Mouse (Mus musculus): ENCODE data around the gene Rxra.

Rxra gene

DNA sequence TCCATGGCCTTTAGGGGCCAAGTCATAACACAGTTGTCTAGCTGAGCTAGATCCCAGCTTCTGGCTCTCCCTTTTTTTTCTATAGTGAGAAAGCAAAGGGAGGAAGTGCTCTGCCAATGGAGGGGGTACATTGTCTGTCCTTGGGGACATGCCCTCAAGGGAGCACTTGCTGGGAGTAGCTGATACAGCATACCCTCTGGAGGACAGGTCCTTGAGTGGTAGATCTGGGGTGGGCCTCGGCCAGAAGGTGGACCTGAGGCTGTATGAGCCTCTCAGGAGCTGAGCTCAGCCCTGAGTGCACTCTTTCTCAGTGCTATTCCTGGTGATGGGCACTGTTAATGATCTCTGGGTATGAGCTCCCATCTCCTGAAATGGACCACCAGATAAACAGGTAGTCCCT, 66.9 kb downstream of the Rxra start:
- DNase-seq, result no peak

DNA sequence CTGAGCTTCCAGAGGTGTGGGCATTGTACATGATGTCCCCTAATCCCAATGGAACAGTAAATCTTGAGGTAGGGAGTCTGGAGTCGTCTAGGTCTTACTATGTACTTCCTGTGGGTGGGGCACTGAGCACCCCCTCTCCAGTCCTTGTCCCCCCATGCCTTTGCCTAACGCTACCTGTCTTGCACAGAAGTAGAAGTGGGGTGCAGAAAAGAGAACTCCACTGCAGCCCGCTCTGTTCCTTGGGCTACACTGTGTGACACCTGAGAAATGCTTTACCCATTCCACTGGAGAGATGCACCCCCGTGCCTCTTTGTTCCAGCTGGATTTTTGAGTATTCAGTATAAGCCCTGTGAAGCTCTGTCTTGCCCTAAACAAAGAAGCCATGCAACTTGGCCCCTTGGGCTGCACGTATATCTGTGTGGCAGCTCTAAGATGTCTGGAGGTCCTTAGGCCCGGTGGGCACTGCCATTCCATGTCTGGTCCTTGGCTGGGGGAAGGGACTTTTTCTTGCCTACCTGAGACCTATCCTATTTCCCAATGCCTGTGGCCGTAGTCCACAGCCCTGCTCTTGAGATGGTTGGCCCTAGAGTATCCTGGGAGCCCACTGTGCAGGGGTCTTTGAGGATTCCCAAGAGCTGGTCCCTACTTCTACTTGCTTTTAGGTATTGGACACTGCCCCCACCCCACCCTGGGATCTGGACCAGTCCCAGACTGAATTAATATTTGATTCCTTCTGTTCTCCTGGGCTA, 67.8 kb downstream of the Rxra start:
- no peak for DNase-seq

DNA sequence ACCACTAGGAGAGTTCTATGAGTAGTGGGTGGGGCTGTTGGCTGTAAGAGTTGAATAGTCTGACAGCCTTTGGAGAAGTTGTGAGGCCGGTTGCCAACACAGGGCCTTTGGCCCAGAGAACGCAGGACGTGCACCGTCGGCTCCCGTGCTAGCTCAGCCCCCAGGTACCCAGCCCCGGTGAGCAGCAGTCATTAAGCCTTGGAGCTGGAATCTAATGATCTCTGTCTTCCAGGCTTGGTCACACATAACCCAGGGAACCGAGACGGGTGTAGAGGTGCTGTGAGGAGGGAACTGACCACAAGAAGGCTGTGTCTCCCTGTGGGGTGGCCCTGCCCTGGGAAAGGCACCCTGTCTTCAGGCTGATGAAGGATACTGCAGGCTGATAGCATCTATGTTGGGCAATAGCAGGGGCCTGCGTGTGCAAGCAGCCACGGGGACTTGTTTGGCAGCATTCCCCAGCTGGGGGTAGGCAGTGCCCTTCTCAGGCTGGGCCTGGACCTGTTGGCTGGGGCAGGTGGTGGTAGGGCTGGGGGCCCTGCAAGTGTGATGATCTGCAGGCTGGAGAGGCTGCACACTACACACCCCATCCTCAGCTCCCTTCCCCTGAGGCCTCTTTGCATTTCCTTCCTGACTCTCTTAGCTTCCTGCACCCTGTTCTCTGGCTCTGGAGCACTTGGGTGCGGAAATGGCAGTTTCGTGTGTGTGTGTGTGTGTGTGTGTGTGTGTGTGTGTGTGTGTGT, 68.5 kb downstream of the Rxra start:
- no peak for DNase-seq

DNA sequence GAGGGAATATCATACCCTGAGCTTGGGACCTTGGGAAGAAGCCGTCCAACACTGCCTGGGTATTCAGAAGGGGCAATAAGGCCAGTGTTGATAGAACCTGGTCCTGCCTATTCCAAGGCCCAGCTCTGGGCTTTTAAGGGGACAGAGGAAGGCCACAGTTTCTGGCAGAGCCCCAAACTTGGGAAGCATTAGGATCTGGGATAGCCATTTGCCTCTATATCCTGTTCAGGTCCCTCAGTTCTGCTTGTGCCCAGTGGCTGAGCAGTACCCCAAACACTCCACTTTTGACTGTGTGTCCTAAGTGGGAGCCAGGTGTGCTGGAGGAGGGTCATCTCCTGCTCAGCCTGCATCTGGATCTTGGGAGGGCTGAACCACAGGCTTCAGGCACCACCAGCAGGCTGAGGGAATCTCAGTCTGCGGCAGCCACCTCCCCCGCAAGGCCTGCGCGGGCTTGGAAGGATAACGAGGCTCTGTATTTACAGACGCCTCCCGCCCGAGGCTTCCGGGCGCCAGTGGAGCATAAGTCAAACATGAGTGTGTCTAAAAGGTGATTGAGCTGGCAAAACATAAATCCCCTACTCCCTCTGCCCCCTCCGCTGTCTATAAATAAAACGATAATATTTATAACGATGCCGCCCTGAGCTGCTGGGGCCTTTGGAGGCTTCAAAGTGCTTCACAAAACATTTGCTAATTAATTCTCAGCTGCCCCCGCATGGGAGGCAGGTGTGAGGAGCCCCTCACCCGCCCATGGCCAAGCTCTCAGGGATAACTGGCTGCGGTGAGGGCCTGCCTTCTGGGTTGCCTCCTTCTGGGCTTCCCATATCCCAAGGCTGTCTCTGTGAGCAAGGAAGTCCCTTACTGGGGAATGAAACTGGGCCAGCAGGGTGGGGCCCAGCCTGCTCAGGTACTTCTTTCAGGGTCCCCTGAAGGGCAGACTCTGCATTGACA, 69.7 kb downstream of the Rxra start:
- no peak for DNase-seq

DNA sequence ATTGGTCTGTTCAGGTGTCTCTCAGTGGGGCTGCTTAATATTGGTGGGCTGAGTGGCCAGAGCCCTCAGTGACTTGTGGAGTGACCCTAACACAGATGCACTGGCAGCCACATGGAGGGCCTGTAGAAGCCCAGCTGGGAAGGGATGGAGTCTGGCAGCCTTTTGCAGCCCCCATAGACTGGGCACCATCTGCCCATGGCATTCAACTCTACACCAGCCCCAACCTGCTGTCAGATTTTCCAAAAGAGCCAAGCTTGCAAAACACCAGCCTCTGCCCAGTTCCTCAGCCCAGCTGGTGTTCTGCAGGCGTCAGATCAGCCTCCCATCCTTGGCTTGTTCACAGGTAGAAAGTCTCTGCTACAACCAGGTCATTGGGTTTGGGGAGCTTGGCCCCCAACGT, 70.6 kb downstream of the Rxra start:
- peak; percentile 81 to 87 for DNase-seq

DNA sequence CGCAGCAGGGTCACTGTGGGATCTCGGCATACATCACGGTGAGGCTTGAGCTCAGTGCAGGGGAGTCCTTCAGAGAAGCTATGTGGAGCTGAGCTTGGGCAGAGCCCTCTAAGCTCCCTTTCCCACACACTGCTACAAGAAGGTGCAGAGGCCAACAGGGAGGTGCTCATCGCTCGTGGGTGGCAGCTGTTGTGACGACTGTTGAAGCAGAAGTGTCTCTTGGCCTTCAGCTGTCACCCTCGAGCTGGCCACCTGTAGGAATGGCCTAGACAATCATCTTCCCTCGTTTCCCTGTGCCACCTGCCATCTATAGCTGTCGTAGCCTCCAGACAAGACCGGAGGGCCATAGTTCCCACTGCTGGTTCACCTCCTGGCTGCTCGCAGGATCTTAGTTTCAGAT, 72.7 kb downstream of the Rxra start:
- DNase-seq, result no peak

DNA sequence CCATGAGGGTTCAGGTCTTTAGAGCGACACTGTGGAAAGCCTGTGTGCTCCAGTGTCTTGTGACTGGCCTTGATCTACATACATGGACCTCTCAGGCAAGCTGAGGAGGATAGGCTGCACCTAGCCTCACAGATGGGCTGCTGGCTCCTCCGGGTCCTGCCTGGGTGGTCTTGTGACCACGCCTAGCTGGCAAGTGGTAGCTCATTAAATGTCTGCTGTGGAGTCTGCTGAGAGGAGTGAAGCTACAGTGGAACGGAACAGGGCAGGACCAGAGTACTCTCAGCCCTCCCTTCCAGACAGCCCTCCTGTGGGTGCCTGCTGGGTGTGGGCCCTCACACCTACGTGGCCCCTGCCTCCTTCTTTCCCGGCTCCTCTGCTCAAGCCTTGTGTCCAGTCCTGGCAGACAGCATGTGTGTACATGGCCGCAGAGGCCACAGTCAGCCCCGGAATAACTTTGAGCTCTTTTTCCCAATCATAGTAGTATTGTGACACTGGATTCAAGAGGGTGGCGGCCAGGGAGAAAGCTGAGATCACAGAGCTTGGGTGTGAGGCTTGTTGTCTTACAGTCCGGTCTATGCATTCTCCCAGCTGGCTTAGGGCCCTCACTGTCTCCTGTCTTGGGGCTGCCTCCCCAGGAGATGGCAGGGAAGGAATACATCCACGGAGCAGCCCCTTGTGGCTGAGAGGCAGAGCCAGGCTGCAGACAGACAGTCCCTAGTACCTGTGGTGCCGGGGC, 74.3 kb downstream of the Rxra start:
- DNase-seq, result peak in 1 of 2 experiments; percentile 63

DNA sequence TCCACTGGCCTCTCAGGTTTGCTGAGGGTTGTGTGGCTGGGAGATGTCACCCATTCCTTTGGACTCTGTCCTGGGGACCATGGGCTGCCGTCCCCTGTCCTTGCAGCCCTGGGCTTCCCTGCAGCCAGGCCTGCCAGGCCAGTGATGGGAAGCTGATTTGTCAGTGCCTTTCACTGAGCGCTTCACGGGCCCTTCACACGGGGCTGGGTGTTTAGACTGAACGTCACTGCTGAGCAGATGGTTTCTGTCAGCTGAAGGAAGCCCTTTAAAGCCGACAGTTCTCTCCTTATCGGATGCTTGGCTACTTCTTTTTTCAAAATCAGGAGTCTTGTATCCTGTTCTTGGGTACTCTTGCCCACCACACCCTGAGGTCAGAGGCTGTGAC, 74.9 kb downstream of the Rxra start:
- DNase-seq, result no peak

DNA sequence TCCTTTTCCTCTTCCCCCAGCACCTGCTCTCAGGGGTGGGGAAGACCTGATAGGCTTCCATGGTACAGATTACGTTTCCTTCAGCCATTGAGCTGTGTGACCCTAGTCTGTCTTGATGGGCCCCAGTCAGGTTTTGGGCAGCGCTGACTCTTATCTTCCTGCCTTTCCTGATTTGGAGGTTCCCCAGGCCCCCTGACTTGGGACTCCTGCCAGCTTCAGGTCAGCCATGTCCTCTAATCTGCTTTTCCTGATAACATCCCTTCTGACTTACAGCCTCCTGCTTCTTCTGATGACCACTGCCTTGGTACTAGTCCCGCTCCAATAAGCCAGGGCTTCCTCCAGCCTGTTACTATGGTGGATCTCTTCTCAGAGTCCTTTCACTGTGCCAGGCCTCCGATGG, 75.6 kb downstream of the Rxra start:
- no peak for DNase-seq

DNA sequence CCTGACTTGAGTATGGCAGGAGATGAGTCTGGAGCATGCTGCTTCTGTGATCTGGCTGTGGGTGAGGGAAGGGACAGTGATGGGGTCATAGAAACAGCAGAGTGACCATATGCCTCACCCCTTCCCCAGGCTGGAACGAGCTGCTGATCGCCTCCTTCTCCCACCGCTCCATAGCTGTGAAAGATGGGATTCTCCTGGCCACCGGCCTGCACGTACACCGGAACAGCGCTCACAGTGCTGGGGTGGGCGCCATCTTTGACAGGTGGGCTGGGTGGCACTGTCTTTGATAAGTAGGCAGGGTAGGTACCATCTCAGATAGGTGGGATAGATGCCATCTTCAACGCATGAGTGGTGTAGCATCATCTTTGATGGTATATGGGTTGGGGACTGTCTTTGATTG, 77.9 kb downstream of the Rxra start:
- DNase-seq, result no peak

DNA sequence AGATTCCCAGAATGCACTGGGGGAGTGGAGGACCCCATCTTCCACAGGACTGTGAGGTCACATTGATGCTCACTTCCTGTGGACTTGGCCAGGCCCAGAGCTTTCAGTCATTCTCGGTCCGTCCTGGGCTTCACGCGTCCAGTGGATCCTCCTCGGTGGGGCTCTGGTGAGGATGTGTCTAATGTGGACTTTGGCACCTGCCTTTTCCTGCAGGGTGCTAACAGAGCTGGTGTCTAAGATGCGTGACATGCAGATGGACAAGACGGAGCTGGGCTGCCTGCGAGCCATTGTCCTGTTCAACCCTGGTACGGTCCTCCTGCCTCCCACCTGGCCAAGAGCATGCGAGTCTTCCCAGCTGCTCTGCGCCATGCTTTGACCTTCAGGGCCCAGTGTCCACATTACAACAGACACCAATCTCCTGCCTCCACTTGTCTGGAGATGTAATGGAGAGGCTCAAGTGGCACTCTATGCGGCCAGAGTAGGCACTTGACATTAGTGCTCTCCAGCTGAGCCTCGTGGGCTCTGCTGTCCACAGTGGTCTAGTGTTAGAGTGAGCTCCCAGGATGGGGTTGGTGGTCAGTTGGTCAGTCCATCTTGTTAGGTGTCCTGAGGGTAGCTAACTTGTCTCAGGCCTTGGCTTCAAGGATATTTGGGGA, 79.9 kb downstream of the Rxra start:
- DNase-seq, result no peak

DNA sequence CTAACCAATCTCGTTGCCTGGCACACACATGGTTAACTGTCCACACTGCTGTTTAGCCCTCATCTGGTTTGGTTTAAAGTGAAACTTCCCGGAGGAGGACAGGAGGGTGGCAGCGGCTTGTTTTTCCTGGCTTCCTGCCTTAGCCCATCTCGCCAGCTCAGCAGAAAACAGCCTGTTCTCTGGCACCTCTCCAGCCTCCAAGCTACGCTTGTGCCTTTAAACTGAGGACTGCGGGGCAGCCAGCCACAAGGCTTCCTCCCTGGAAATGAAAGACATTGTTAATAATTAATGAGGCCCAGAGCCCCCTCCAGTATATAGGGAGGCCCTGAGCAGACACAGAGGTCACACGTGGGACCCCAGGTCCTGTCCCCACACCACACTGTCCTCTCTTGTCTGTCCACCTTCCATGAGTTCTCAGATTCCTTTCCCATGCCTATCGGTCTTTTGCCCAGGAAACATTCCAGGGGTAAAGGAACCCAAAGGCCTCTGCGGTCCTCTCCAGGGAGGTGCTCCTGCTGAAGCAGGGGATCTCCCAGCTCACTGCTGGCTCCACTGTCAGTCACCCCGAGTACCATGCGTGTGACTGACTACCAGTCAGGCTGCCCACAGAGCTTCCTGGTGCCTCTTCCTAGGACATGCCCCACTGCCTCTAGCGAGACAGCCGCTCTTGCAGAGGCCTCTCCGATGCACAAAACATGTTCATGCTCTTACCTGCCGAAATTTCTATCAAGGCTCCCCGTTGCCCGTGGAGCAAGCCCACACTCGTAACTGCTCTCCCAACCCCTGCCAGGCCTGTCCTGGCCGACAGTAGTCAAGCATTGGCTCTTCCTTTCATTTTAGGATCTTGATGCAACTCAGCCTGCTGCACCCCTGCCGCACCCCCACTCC, 82.4 kb downstream of the Rxra start:
- DNase-seq, result peak; percentile 97 to 98

DNA sequence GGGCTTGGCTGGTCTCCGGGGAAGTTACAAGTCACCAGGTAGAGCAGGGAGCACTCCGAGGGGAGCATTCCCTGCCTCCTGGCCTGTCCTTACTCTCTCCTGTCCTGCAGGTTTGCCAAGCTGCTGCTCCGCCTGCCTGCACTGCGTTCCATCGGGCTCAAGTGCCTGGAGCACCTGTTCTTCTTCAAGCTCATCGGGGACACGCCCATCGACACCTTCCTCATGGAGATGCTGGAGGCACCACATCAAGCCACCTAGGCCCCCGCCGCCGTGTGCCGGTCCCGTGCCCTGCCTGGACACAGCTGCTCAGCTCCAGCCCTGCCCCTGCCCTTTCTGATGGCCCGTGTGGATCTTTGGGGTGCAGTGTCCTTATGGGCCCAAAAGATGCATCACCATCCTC, 83.2 kb downstream of the Rxra start:
- DNase-seq, result no peak

DNA sequence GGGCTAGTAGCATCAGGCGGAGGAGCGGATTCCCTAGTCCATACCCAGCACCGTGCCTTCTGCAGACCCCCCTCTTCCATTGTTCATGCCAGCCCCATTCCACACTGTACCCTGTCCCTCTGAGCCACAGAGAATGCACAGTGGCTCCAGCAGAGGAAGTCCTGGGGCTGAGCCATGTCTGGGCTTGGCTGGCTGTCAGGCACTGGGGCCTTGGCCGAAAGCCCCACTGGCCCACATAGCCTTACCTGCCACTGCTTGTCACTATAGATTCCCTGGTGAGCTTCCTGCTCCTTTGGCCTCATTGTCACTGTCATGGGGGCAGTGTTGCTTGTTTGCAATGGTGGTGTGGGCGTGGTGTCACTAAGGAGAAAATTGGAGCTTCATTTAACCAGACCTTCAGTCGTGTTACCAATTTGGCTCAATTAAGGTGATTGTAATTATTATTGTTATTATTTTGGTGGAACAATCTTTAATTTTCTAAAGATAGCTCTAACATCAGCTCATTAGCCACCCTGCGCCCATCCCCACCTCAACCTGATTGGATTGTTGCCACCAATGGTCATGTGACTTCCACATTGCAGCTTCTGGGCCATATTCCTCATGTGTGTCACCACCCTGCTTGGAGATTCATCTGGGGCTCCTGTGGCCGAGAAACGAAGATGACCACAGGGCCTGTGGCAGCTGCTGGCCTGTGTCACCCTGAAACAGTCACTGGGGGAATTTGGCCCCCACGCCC, 85.2 kb downstream of the Rxra start:
- peak; percentile 74 to 79 for DNase-seq

DNA sequence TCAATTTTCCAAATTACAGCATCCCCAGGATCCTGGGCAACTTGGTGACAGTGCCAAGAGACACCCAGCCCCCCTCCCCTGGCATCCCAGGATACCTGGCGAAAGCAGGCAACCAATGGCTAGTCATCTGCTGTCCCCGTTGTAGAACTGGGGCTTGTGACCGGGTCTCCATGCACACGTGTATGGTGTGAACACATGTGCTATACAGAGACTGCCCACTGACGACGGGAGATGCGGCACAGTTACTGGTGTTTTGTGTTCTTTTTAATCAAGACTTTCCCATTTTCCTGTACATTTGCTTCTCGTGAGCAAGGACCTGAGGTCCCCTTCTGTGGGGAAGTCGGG, 85.7 kb downstream of the Rxra start:
- no peak for DNase-seq

DNA sequence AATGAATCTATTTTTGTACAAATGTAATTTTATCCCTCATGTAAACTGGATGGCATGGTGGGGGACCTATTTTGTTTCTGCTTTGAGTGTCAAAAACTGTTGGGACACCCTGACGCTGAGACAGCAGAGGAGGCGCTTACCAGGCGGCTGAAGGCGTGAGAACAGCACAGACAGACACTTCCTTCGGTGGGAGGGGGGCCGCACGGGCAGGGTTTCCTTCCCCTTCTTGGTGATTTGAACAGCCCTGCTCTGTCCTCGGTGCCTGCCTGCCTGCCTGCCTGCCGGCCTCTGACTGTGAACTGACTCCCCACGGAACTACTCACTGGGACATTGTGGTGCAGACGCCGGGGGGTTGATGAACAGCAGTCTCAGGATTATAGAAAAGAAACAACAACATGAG, 86.3 kb downstream of the Rxra start:
- no peak for DNase-seq

DNA sequence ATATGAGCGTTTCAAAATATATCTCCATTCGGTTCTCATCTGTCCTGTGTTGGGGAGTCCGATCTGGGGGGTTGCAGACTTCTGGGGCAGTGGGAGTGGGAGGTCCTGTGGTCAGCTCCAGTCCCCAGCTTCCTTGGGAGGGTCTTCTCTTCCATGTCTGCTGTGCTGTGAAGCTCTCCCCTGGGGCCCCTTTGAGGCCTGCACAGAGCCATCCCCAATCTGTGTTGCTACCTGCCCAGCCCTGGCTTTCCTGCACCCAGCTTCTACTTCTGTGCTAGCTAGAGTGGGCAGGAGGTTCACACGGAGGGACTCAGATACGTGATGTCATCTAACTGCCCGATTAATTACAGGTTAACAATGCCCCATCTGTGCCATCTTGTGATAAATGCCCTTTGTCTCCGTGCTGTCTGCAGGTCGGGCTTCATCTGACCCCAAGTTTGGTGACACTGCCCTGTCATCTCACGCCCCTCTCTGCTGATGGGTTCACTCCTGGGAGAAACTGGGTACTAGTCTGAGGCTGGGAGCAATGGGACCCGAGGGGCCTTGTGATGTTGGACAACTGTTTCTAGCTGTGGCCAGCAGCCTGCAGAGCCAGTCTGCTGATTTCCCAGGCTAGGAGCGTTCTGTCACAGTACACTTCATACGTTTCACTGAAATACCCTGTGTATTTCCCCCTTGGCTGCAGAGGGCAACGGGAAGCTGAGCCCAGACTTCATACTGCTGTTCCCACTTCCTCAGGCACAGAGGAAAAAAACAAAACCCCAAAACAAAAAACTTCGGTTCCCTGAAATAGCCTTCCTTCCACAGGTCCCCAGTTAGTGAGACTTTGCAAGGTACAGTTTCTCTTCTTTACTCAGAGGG, 86.9 kb downstream of the Rxra start:
- DNase-seq, result peak in 1 of 2 experiments; percentile 17

DNA sequence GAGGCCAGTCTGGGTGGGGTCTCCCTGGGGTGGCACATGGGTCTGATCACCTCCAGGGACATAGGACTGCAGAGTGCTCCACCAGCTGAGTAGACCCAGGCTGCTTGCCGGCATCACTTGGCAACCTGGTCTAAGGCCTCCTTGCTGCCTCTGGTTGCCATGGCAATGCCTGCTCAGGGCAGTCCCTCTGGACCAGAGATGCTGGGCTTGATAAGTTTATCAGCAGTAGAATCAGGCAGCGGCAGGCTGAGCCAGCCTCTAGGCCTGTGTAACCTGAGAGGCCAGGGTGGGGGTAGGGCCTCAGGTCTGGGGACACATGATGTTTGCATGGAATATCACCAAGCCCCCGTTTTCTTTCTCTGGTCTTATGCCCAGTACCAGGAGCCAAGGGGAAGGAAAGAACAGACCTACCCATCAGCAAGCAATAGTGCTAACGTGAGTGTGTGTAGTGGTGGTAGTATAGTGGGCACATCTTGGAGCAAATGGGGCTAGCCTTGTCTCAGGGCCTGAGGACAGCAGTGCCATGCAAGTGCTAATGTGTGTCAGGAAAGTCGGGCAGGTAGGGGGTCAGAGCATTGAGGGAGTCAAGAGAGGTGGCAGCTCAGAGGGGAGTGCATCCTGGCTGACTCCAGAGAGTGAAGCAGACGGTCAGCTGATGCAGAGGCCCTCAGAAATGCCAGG, 88.2 kb downstream of the Rxra start:
- peak; percentile 55 to 62 for DNase-seq

DNA sequence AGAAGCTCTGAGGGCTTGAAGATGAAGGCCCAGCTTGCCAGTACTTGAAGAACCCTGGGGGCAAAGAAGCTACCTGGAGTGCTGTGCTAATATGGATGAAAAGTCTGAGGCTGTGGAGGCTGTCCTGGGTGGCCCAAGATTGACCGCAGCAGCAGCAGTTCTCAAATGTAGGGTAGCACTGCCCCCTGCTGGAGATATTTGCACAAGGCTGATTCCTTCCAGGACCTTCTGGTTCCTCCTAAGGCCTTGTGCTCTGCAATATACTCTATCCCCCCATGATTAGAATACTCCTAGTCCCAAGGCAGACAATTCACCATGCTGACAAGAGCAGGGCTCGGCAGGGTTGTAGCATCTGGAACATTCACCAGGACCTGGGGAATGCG, 88.7 kb downstream of the Rxra start:
- peak; percentile 96 to 98 for DNase-seq

Measured in cerebellum, postnatal 10 days (tissue).